Mouse (Mus musculus) neural tube, embryonic 12.5 days (tissue): Measurements from ENCODE around the gene Entpd3. TPM values are rescaled to one million over a fixed set of nuclear protein-coding genes. Genes with fewer than 3 reads are reported as not detected.
"Not testable (repeated sequence)": the region's sequence is repeated elsewhere in the genome, so short reads cannot be mapped to it uniquely, and the experiment has no call there.

ENCODE experiments used
- ATAC-seq: fragments of 200-750 bp; cut with Nextera tagmentation; 2 replicates; pipeline ENCODE4 v1.8.0; 2017; ENCODE audit warnings: low read depth, mild to moderate bottlenecking, moderate TSS enrichment, moderate library complexity; ENCODE audit not compliant: low FRiP score
- H3K27ac ChIP-seq: fragments of 300-500 bp; sonication (generic); 2 replicates; pipeline ENCODE4 v1.5.1; 2016
- H3K27me3 ChIP-seq: fragments of 300-500 bp; sonication (generic); replicated peaks from 2 replicates; pipeline ENCODE4 v1.6.1; 2016; ENCODE audit warnings: mild to moderate bottlenecking
- H3K36me3 ChIP-seq: fragments of 300-500 bp; sonication (generic); 2 replicates; pipeline ENCODE4 v1.6.1; 2016; ENCODE audit warnings: mild to moderate bottlenecking
- H3K4me1 ChIP-seq: fragments of 300-500 bp; sonication (generic); 2 replicates; pipeline ENCODE4 v1.6.1; 2016
- H3K4me2 ChIP-seq: fragments of 300-500 bp; sonication (generic); replicated peaks from 2 replicates; pipeline ENCODE4 v1.6.1; 2016; ENCODE audit warnings: mild to moderate bottlenecking
- H3K4me3 ChIP-seq: fragments of 300-500 bp; sonication (generic); 2 replicates; pipeline ENCODE4 v1.5.1; 2016
- H3K9ac ChIP-seq: fragments of 300-500 bp; sonication (generic); 2 replicates; pipeline ENCODE4 v1.6.1; 2016; ENCODE audit warnings: mild to moderate bottlenecking
- H3K9me3 ChIP-seq: fragments of 300-500 bp; sonication (generic); 2 replicates; pipeline ENCODE4 v1.6.1; 2016; ENCODE audit warnings: mild to moderate bottlenecking
- WGBS: fragments of 180-500 bp; shearing (Covaris S2); methylation state at CpG from one replicate; pipeline ENCODE4 v1.1.7; 2016; 5-methylcytosine and 5-hydroxymethylcytosine counted together
- polyA plus RNA-seq: library from polyadenylated mRNA; unstranded; fragments of >200 nt; fragmentation: Nextera tagmentation; extraction: Ambion mirVana; gene quantifications from 2 replicates; pipeline ENCODE4 v1.2.1, GENCODE M21; 2016

The Entpd3 gene
- polyA plus RNA-seq, 1 experiment from 2014 or later, result 0.41 TPM

- 82% methylated on average over 8 of the region's 8 CpGs for WGBS
- no peak for ATAC-seq
- Histone ChIP-seq H3K36me3 (no peaks in the 10 kb centered on the region), H3K4me3 (no peak overlapping the region), H3K9me3 (no peaks in the 10 kb centered on the region), H3K27me3 (no peaks in the 10 kb centered on the region), H3K4me1 (no peaks in the 10 kb centered on the region), H3K27ac (no peak overlapping the region), H3K4me2 (no peak overlapping the region), H3K9ac (no peak overlapping the region)
Measured at GRCm38 (mm10) chr9:120516720-120517119, 22.9 kb upstream of the Entpd3 start.

GRCm38 (mm10) chr9:120518946-120519345 lies 20.7 kb upstream of the Entpd3 start:
- no peaks in the 10 kb centered on the region for H3K27me3 ChIP-seq
- no peaks in the 10 kb centered on the region for H3K36me3 ChIP-seq
- no peaks in the 10 kb centered on the region for H3K4me1 ChIP-seq
- no peak overlapping the region for H3K4me2 ChIP-seq
- ATAC-seq, result no peak
- H3K9me3 ChIP-seq, result no peaks in the 10 kb centered on the region
- no peak overlapping the region for H3K4me3 ChIP-seq
- no peak overlapping the region for H3K27ac ChIP-seq
- H3K9ac ChIP-seq, result no peak overlapping the region
- 81% methylated on average over 3 of the region's 3 CpGs for WGBS

GRCm38 (mm10) chr9:120519469-120520125 lies 20.0 kb upstream of the Entpd3 start:
- WGBS, result 70% methylated on average over 19 of the region's 19 CpGs
- Histone ChIP-seq H3K4me2 (no peak overlapping the region), H3K4me1 (no peaks in the 10 kb centered on the region), H3K9ac (no peak overlapping the region), H3K27me3 (no peaks in the 10 kb centered on the region), H3K4me3 (no peak overlapping the region), H3K9me3 (no peaks in the 10 kb centered on the region), H3K36me3 (no peaks in the 10 kb centered on the region), H3K27ac (no peak overlapping the region)
- no peak for ATAC-seq

GRCm38 (mm10) chr9:120521161-120521560 lies 18.5 kb upstream of the Entpd3 start:
- WGBS, result 84% methylated on average over 1 of the region's 1 CpGs
- no peak overlapping the region for H3K27ac ChIP-seq
- no peak for ATAC-seq
- no peaks in the 10 kb centered on the region for H3K27me3 ChIP-seq
- H3K9ac ChIP-seq, result no peak overlapping the region
- no peak overlapping the region for H3K4me3 ChIP-seq
- H3K9me3 ChIP-seq, result no peaks in the 10 kb centered on the region
- no peaks in the 10 kb centered on the region for H3K36me3 ChIP-seq
- H3K4me2 ChIP-seq, result no peak overlapping the region
- no peaks in the 10 kb centered on the region for H3K4me1 ChIP-seq

GRCm38 (mm10) chr9:120527270-120527669 lies 12.3 kb upstream of the Entpd3 start:
- Histone ChIP-seq H3K4me3 (no peak overlapping the region), H3K9me3 (no peaks in the 10 kb centered on the region), H3K27me3 (no peaks in the 10 kb centered on the region), H3K4me2 (no peak overlapping the region), H3K4me1 (no peaks in the 10 kb centered on the region), H3K36me3 (no peaks in the 10 kb centered on the region), H3K27ac (no peak overlapping the region), H3K9ac (no peak overlapping the region)
- no peak for ATAC-seq
- 62% methylated on average over 4 of the region's 4 CpGs for WGBS

- no peak overlapping the region for H3K4me2 ChIP-seq
- ATAC-seq, result no peak
- H3K4me3 ChIP-seq, result no peak overlapping the region
- H3K36me3 ChIP-seq, result no peaks in the 10 kb centered on the region
- H3K4me1 ChIP-seq, result no peaks in the 10 kb centered on the region
- H3K9ac ChIP-seq, result no peak overlapping the region
- WGBS, result 90% methylated on average over 8 of the region's 8 CpGs
- no peaks in the 10 kb centered on the region for H3K27me3 ChIP-seq
- no peak overlapping the region for H3K27ac ChIP-seq
- H3K9me3 ChIP-seq, result no peaks in the 10 kb centered on the region
Measured at GRCm38 (mm10) chr9:120527919-120528318, 11.7 kb upstream of the Entpd3 start.

- H3K27me3 ChIP-seq, result no peaks in the 10 kb centered on the region
- H3K4me2 ChIP-seq, result no peak overlapping the region
- H3K36me3 ChIP-seq, result no peaks in the 10 kb centered on the region
- H3K27ac ChIP-seq, result no peak overlapping the region
- no peak for ATAC-seq
- no peak overlapping the region for H3K9ac ChIP-seq
- H3K4me3 ChIP-seq, result no peak overlapping the region
- H3K4me1 ChIP-seq, result no peaks in the 10 kb centered on the region
- no peaks in the 10 kb centered on the region for H3K9me3 ChIP-seq
- 89% methylated on average over 17 of the region's 17 CpGs for WGBS
Measured at GRCm38 (mm10) chr9:120528815-120529510, 10.7 kb upstream of the Entpd3 start.

- H3K36me3 ChIP-seq, result no peaks in the 10 kb centered on the region
- no peaks in the 10 kb centered on the region for H3K4me1 ChIP-seq
- no peak for ATAC-seq
- H3K4me3 ChIP-seq, result no peak overlapping the region
- no peak overlapping the region for H3K4me2 ChIP-seq
- H3K9me3 ChIP-seq, result no peaks in the 10 kb centered on the region
- no peaks in the 10 kb centered on the region for H3K27me3 ChIP-seq
- 87% methylated on average over 5 of the region's 5 CpGs for WGBS
- no peak overlapping the region for H3K27ac ChIP-seq
- H3K9ac ChIP-seq, result no peak overlapping the region
Measured at GRCm38 (mm10) chr9:120530471-120530870, 9.1 kb upstream of the Entpd3 start.

- no peak overlapping the region for H3K4me3 ChIP-seq
- H3K9ac ChIP-seq, result no peak overlapping the region
- ATAC-seq, result no peak
- 85% methylated on average over 6 of the region's 6 CpGs for WGBS
- H3K27ac ChIP-seq, result no peak overlapping the region
- H3K36me3 ChIP-seq, result no peaks in the 10 kb centered on the region
- H3K4me1 ChIP-seq, result no peaks in the 10 kb centered on the region
- H3K9me3 ChIP-seq, result no peaks in the 10 kb centered on the region
- H3K4me2 ChIP-seq, result no peak overlapping the region
- H3K27me3 ChIP-seq, result no peaks in the 10 kb centered on the region
Measured at GRCm38 (mm10) chr9:120532062-120532461, 7.6 kb upstream of the Entpd3 start.

- Histone ChIP-seq H3K27me3 (no peaks in the 10 kb centered on the region), H3K4me2 (no peak overlapping the region), H3K27ac (no peak overlapping the region), H3K9me3 (no peaks in the 10 kb centered on the region), H3K9ac (no peak overlapping the region), H3K4me3 (no peak overlapping the region), H3K4me1 (no peaks in the 10 kb centered on the region), H3K36me3 (no peaks in the 10 kb centered on the region)
- ATAC-seq, result no peak
- WGBS, result 90% methylated on average over 6 of the region's 6 CpGs
Measured at GRCm38 (mm10) chr9:120532691-120533090, 6.9 kb upstream of the Entpd3 start.

GRCm38 (mm10) chr9:120533446-120533950 lies 6.1 kb upstream of the Entpd3 start:
- not testable (repeated sequence) for H3K36me3 ChIP-seq, H3K4me2 ChIP-seq, H3K4me1 ChIP-seq, H3K9me3 ChIP-seq, H3K27ac ChIP-seq, H3K4me3 ChIP-seq, H3K9ac ChIP-seq, ATAC-seq, H3K27me3 ChIP-seq
- 92% methylated on average over 8 of the region's 8 CpGs for WGBS

GRCm38 (mm10) chr9:120541411-120541810 lies 1.8 kb downstream of the Entpd3 start:
- H3K9ac ChIP-seq, result no peak overlapping the region
- no peaks in the 10 kb centered on the region for H3K36me3 ChIP-seq
- H3K9me3 ChIP-seq, result no peaks in the 10 kb centered on the region
- H3K27me3 ChIP-seq, result peaks cover 27% of the 10 kb centered on the region
- 30% methylated on average over 2 of the region's 2 CpGs for WGBS
- peaks cover 9% of the 10 kb centered on the region; the same call in 1 of the 2 replicates for H3K4me1 ChIP-seq
- no peak overlapping the region for H3K27ac ChIP-seq
- no peak overlapping the region for H3K4me2 ChIP-seq
- ATAC-seq, result no peak
- H3K4me3 ChIP-seq, result no peak overlapping the region

- no peak for ATAC-seq
- Histone ChIP-seq H3K9me3 (no peaks in the 10 kb centered on the region), H3K4me1 (peaks cover 11% of the 10 kb centered on the region), H3K9ac (no peak overlapping the region), H3K36me3 (no peaks in the 10 kb centered on the region), H3K4me2 (no peak overlapping the region), H3K27me3 (peaks cover 27% of the 10 kb centered on the region), H3K27ac (no peak overlapping the region), H3K4me3 (no peak overlapping the region)
- 23% methylated on average over 6 of the region's 6 CpGs for WGBS
Measured at GRCm38 (mm10) chr9:120542241-120542640, 2.6 kb downstream of the Entpd3 start.
